Mouse (Mus musculus): ENCODE data around the gene Kcnd3. TPM values are rescaled to one million over a fixed set of nuclear protein-coding genes. Genes with fewer than 3 reads are reported as not detected.

Kcnd3 gene
- polyA plus RNA-seq, 1 experiment from 2014 or later = 8.9 TPM

- ATAC-seq (replicated peaks; ENCODE audit: low FRiP score, low TSS enrichment, low read depth) (no peak), DNase-seq (ENCODE audit: low spot score) (no peak)
- no peak overlapping the region for H3K4me2 ChIP-seq (ENCODE audit: low read length)
- no peak overlapping the region for H3K27ac ChIP-seq (ENCODE audit: low read depth)
- no peaks in the 10 kb centered on the region for H3K4me1 ChIP-seq (replicated peaks; ENCODE audit: control insufficient read depth, insufficient read depth, low read length)
- H3K36me3 ChIP-seq (ENCODE audit: control insufficient read depth, insufficient read depth, low read length) = no peaks in the 10 kb centered on the region
- no peak overlapping the region for H3K9ac ChIP-seq (ENCODE audit: low read length)
- WGBS = 91% methylated on average over 2 of the region's 2 CpGs
- no peak overlapping the region for H3K4me3 ChIP-seq (ENCODE audit: low read depth, low read length)
- H3K9me3 ChIP-seq (ENCODE audit: control insufficient read depth, low read length) = no peaks in the 10 kb centered on the region
- H3K27me3 ChIP-seq (replicated peaks; ENCODE audit: control insufficient read depth, insufficient read depth, low read length) = no peaks in the 10 kb centered on the region
Measured at GRCm38 (mm10) chr3:105616861-105617743, 165.0 kb downstream of the Kcnd3 start.

GRCm38 (mm10) chr3:105621154-105621553 lies 169.0 kb downstream of the Kcnd3 start:
- ATAC-seq (replicated peaks; ENCODE audit: low FRiP score, low TSS enrichment, low read depth) = no peak
- Histone ChIP-seq H3K27me3 (replicated peaks; ENCODE audit: control insufficient read depth, insufficient read depth, low read length) (no peaks in the 10 kb centered on the region), H3K9me3 (ENCODE audit: control insufficient read depth, low read length) (no peaks in the 10 kb centered on the region), H3K27ac (ENCODE audit: low read depth) (no peak overlapping the region), H3K36me3 (ENCODE audit: control insufficient read depth, insufficient read depth, low read length) (no peaks in the 10 kb centered on the region), H3K4me1 (replicated peaks; ENCODE audit: control insufficient read depth, insufficient read depth, low read length) (no peaks in the 10 kb centered on the region), H3K9ac (ENCODE audit: low read length) (no peak overlapping the region), H3K4me3 (ENCODE audit: low read depth, low read length) (no peak overlapping the region), H3K4me2 (ENCODE audit: low read length) (no peak overlapping the region)
- DNase-seq (ENCODE audit: low spot score) = no peak
- 62% methylated on average over 8 of the region's 8 CpGs for WGBS

- H3K9me3 ChIP-seq (ENCODE audit: control insufficient read depth, low read length) = no peaks in the 10 kb centered on the region
- ATAC-seq (replicated peaks; ENCODE audit: low FRiP score, low TSS enrichment, low read depth) = no peak
- WGBS = 60% methylated on average over 4 of the region's 4 CpGs
- no peaks in the 10 kb centered on the region for H3K4me1 ChIP-seq (replicated peaks; ENCODE audit: control insufficient read depth, insufficient read depth, low read length)
- H3K4me3 ChIP-seq (ENCODE audit: low read depth, low read length) = no peak overlapping the region
- no peaks in the 10 kb centered on the region for H3K27me3 ChIP-seq (replicated peaks; ENCODE audit: control insufficient read depth, insufficient read depth, low read length)
- H3K27ac ChIP-seq (ENCODE audit: low read depth) = no peak overlapping the region
- no peak for DNase-seq (ENCODE audit: low spot score)
- H3K9ac ChIP-seq (ENCODE audit: low read length) = no peak overlapping the region
- H3K36me3 ChIP-seq (ENCODE audit: control insufficient read depth, insufficient read depth, low read length) = no peaks in the 10 kb centered on the region
- H3K4me2 ChIP-seq (ENCODE audit: low read length) = no peak overlapping the region
Measured at GRCm38 (mm10) chr3:105623137-105623536, 171.0 kb downstream of the Kcnd3 start.

GRCm38 (mm10) chr3:105625961-105626360 lies 173.8 kb downstream of the Kcnd3 start:
- no peaks in the 10 kb centered on the region for H3K27me3 ChIP-seq (replicated peaks; ENCODE audit: control insufficient read depth, insufficient read depth, low read length)
- WGBS = 93% methylated on average over 2 of the region's 2 CpGs
- ATAC-seq (replicated peaks; ENCODE audit: low FRiP score, low TSS enrichment, low read depth) (no peak), DNase-seq (ENCODE audit: low spot score) (no peak)
- no peak overlapping the region for H3K9ac ChIP-seq (ENCODE audit: low read length)
- no peaks in the 10 kb centered on the region for H3K36me3 ChIP-seq (ENCODE audit: control insufficient read depth, insufficient read depth, low read length)
- H3K4me3 ChIP-seq (ENCODE audit: low read depth, low read length) = no peak overlapping the region
- no peaks in the 10 kb centered on the region for H3K9me3 ChIP-seq (ENCODE audit: control insufficient read depth, low read length)
- no peaks in the 10 kb centered on the region for H3K4me1 ChIP-seq (replicated peaks; ENCODE audit: control insufficient read depth, insufficient read depth, low read length)
- no peak overlapping the region for H3K4me2 ChIP-seq (ENCODE audit: low read length)
- no peak overlapping the region for H3K27ac ChIP-seq (ENCODE audit: low read depth)

- Histone ChIP-seq H3K9ac (ENCODE audit: low read length) (no peak overlapping the region), H3K9me3 (ENCODE audit: control insufficient read depth, low read length) (no peaks in the 10 kb centered on the region), H3K4me1 (replicated peaks; ENCODE audit: control insufficient read depth, insufficient read depth, low read length) (no peaks in the 10 kb centered on the region), H3K36me3 (ENCODE audit: control insufficient read depth, insufficient read depth, low read length) (no peaks in the 10 kb centered on the region), H3K27me3 (replicated peaks; ENCODE audit: control insufficient read depth, insufficient read depth, low read length) (no peaks in the 10 kb centered on the region), H3K4me2 (ENCODE audit: low read length) (no peak overlapping the region), H3K4me3 (ENCODE audit: low read depth, low read length) (no peak overlapping the region), H3K27ac (ENCODE audit: low read depth) (no peak overlapping the region)
- DNase-seq (ENCODE audit: low spot score) (no peak), ATAC-seq (replicated peaks; ENCODE audit: low FRiP score, low TSS enrichment, low read depth) (no peak)
- 76% methylated on average over 6 of the region's 6 CpGs for WGBS
Measured at GRCm38 (mm10) chr3:105627258-105627657, 175.1 kb downstream of the Kcnd3 start.

- Histone ChIP-seq H3K4me1 (replicated peaks; ENCODE audit: control insufficient read depth, insufficient read depth, low read length) (no peaks in the 10 kb centered on the region), H3K27ac (ENCODE audit: low read depth) (no peak overlapping the region), H3K4me3 (ENCODE audit: low read depth, low read length) (no peak overlapping the region), H3K27me3 (replicated peaks; ENCODE audit: control insufficient read depth, insufficient read depth, low read length) (no peaks in the 10 kb centered on the region), H3K36me3 (ENCODE audit: control insufficient read depth, insufficient read depth, low read length) (no peaks in the 10 kb centered on the region), H3K9me3 (ENCODE audit: control insufficient read depth, low read length) (no peaks in the 10 kb centered on the region), H3K4me2 (ENCODE audit: low read length) (no peak overlapping the region), H3K9ac (ENCODE audit: low read length) (no peak overlapping the region)
- DNase-seq (ENCODE audit: low spot score) (no peak), ATAC-seq (replicated peaks; ENCODE audit: low FRiP score, low TSS enrichment, low read depth) (no peak)
- 50% methylated on average over 2 of the region's 2 CpGs for WGBS
Measured at GRCm38 (mm10) chr3:105632296-105632695, 180.2 kb downstream of the Kcnd3 start.

GRCm38 (mm10) chr3:105633021-105633420 lies 180.9 kb downstream of the Kcnd3 start:
- Histone ChIP-seq H3K4me2 (ENCODE audit: low read length) (no peak overlapping the region), H3K4me3 (ENCODE audit: low read depth, low read length) (no peak overlapping the region), H3K4me1 (replicated peaks; ENCODE audit: control insufficient read depth, insufficient read depth, low read length) (no peaks in the 10 kb centered on the region), H3K27me3 (replicated peaks; ENCODE audit: control insufficient read depth, insufficient read depth, low read length) (no peaks in the 10 kb centered on the region), H3K36me3 (ENCODE audit: control insufficient read depth, insufficient read depth, low read length) (no peaks in the 10 kb centered on the region), H3K9ac (ENCODE audit: low read length) (no peak overlapping the region), H3K27ac (ENCODE audit: low read depth) (no peak overlapping the region), H3K9me3 (ENCODE audit: control insufficient read depth, low read length) (no peaks in the 10 kb centered on the region)
- ATAC-seq (replicated peaks; ENCODE audit: low FRiP score, low TSS enrichment, low read depth) (no peak), DNase-seq (ENCODE audit: low spot score) (no peak)
- 98% methylated on average over 3 of the region's 3 CpGs for WGBS

- H3K27me3 ChIP-seq (replicated peaks; ENCODE audit: control insufficient read depth, insufficient read depth, low read length) = no peaks in the 10 kb centered on the region
- no peak overlapping the region for H3K4me3 ChIP-seq (ENCODE audit: low read depth, low read length)
- DNase-seq (ENCODE audit: low spot score) = no peak
- H3K9ac ChIP-seq (ENCODE audit: low read length) = no peak overlapping the region
- H3K27ac ChIP-seq (ENCODE audit: low read depth) = no peak overlapping the region
- H3K36me3 ChIP-seq (ENCODE audit: control insufficient read depth, insufficient read depth, low read length) = no peaks in the 10 kb centered on the region
- no peak for ATAC-seq (replicated peaks; ENCODE audit: low FRiP score, low TSS enrichment, low read depth)
- H3K9me3 ChIP-seq (ENCODE audit: control insufficient read depth, low read length) = no peaks in the 10 kb centered on the region
- WGBS = 33% methylated on average over 1 of the region's 1 CpGs
- H3K4me1 ChIP-seq (replicated peaks; ENCODE audit: control insufficient read depth, insufficient read depth, low read length) = no peaks in the 10 kb centered on the region
- H3K4me2 ChIP-seq (ENCODE audit: low read length) = no peak overlapping the region
Measured at GRCm38 (mm10) chr3:105642186-105642585, 190.1 kb downstream of the Kcnd3 start.

GRCm38 (mm10) chr3:105643566-105643965 lies 191.4 kb downstream of the Kcnd3 start:
- no peaks in the 10 kb centered on the region for H3K4me1 ChIP-seq (replicated peaks; ENCODE audit: control insufficient read depth, insufficient read depth, low read length)
- H3K36me3 ChIP-seq (ENCODE audit: control insufficient read depth, insufficient read depth, low read length) = no peaks in the 10 kb centered on the region
- ATAC-seq (replicated peaks; ENCODE audit: low FRiP score, low TSS enrichment, low read depth) (no peak), DNase-seq (ENCODE audit: low spot score) (no peak)
- H3K9me3 ChIP-seq (ENCODE audit: control insufficient read depth, low read length) = no peaks in the 10 kb centered on the region
- no peaks in the 10 kb centered on the region for H3K27me3 ChIP-seq (replicated peaks; ENCODE audit: control insufficient read depth, insufficient read depth, low read length)
- 70% methylated on average over 5 of the region's 5 CpGs for WGBS
- H3K4me3 ChIP-seq (ENCODE audit: low read depth, low read length) = no peak overlapping the region
- H3K9ac ChIP-seq (ENCODE audit: low read length) = no peak overlapping the region
- no peak overlapping the region for H3K27ac ChIP-seq (ENCODE audit: low read depth)
- H3K4me2 ChIP-seq (ENCODE audit: low read length) = no peak overlapping the region

All from intestine, embryonic 14.5 days (tissue).